Mouse (Mus musculus): ENCODE results near the gene 4930404N11Rik.

The 4930404N11Rik gene

DNA sequence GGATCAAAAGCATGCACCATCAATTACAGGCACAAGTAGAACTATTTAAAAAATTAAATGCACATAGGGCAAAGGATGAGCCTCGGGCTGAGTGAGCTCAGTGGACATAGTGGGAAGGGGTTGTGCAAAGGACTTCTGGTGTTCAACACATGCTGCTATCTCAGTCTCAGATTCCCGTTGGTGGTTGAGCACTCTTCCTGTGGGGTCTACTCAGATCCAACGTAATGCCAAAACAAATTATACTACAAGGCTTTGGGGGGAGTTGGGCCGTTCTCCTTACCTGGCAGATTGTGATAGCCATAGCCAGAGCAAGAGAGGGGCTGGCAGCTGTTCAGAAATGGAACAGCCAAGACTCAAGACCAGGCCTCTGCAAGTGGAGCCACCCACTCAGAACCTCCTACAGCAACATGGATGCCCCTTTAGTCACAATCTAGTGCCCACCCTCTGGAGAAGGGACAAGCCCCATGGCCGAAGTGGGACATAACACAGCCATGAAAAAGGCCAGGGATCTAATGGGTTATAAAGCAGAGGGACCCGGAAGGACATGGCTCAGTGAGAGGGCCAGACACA is 14.3 kb upstream of the 4930404N11Rik start:
- no peak for DNase-seq

DNA sequence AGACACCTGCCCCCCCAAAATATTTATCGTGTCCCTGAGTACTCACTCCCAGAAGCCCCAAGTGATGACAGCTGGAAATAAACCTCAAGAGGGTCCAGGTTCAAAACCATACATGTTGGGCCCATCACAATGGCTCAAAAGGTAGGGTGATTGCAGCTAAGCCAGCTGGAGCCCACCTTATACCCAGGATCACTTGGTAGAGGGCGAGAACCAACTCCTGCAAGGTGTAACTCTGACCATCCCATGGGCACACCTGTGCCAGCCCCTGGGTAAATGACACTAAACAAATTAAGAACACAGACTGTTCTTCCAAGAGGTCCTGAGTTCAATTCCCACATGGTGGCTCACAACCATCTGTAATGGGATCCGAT is 13.6 kb upstream of the 4930404N11Rik start:
- DNase-seq: no peak

DNA sequence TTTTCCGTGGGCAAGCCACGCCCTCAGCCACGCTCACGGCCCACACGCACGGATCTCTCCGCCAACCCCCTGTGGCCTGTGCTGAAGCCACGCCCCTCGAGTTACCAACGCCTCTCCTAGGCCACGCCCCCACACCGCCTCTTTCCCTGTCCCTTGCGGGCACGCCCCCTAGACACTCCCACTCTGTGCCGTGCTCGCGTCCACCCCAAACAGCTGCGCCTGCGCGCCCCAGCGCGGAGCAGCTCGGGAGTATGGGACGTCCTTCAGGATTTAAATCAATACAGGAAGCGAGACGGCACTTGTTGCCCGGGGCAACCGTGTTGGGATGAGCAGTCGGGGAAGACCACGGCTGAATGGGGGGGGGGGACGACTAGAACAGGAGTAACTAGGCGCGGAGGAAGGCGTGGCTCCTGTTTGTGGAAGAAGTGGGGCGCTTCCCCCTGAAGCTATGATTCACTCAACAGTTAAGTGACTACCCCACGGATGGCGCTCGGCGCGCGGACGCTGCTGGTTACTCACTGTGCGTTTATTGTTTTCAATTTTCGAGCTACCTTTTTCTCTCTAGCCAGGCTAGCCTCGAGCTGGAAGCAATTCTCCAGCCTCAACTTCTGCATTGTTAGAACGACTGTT is 13.1 kb upstream of the 4930404N11Rik start:
- DNase-seq: peak; percentile 100

DNA sequence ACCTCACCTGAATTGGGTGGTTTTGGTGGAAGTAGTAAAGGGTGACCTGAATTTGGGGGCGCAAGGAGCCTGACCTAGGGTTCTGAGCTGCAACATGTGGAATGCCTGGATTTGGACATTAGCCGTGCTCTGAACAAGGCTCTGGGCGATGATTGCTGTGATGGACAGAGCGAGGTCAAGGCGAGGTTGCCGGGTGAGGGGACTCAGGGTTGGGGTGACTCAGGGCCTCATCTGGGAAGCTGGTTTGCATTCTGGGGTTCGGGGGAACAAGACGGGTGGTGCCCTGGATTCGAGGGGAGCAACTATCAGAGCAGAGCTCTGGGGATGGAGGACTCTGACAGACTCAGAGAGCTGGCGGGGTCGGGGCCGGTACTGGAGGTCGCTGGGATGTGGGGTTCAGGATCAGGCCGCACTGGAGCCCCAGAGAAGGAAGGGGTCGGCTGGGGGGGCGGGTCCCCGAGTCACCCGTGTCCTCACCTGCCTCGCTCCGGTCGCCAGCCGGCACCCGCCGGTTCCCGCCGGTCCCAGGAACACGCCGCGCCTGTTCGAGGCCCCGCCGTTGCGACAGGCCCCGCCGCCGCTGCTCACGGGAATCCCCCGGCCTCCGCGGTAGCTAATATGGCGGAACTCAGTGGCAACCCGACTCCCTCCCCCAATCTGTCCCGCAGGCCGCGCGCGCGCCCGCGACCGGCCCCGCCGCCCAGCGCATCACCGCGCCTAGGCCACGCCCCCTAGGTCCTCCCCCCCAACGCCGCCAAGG is 12.4 kb upstream of the 4930404N11Rik start, which contains the start of gene Fzr1:
TSS of gene Fzr1 (minus strand) at position 724 of the 760 bp plus-strand sequence.
- no peak for DNase-seq

DNA sequence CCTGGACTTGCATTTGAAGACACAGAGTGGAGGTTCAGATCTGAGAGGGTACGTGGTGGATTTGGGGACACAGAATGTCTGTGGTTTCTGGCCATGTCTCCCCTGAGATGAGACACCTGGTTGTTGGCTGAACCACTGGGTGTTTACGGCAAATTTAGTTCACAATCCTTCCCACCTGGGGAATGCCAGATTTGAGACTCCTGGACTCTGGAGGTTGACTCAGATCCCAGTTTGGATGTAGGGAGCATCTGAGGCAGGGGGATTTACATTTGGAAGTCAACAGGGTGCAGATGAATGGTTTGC is 11.7 kb upstream of the 4930404N11Rik start:
- no peak for DNase-seq

DNA sequence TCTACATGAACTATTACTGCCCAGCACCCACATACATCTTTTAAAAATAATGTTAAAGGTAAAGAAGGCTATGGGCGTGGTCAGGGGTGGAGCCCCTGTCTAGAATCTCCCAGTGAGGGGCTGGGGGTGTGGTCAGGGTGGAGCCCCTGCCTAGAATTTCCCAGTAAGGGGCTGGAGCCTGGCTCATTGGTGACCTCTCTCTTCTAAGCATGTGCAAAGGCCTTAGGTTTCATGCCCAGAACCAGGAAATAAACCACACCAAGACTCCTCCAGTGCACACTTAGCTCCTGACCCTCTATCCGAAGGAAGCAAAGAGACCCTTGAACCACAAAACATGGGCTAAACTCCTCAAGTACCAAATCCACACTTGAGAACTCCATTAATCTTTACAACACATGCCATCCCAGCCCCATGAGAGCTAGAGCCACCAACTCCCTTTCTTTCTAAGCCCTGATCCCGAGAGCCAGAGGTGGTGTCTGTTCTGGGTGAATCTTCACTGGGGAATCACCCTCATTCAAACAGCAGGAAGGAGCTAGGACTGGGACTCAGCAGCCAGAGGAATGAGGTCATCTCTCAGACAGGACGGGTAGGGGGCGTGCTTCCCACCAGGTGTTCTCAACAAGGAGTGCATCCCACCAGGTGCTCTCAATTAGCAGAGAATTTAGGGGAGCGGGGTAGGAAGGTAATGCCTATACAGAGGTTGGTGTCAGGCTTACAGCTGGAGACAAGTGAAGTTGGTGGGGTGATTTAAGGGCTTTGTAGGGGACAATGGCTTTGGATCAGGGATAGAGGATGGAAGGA is 11.1 kb upstream of the 4930404N11Rik start:
- DNase-seq: no peak

DNA sequence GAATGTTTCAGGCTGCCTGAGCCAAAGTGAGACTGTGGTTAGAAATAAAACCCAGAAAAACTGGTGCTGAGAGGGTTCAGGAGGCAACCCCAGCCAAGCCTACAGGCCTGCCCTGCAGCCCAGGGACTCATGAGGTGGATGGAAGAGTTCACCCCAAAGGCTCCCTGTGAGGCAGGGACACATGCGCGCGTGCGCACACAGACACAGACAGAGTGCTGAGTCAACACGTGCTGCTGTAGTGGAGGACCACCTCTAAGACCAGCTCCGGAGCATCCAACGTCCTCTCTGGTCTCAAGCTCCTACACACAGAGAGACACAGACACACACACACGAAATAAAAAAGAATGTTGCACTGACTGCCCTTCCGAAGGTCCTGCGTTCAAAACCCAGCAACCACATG is 9.7 kb upstream of the 4930404N11Rik start:
- no peak for DNase-seq

DNA sequence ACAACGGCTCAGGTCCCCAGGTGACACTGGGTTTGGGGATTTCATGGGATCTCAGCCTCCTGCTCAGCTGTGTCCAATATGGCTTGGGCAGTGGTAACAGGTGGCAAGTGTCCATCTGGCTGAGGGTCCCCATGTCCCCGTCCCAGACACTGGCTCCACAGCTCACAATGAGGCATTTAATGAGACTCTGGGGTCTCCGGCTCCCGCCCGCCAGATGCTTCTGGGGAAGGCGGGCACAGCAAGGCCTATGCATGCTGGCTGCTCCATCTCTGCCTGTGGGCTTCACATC is 1.5 kb upstream of the 4930404N11Rik start:
- DNase-seq: no peak

DNA sequence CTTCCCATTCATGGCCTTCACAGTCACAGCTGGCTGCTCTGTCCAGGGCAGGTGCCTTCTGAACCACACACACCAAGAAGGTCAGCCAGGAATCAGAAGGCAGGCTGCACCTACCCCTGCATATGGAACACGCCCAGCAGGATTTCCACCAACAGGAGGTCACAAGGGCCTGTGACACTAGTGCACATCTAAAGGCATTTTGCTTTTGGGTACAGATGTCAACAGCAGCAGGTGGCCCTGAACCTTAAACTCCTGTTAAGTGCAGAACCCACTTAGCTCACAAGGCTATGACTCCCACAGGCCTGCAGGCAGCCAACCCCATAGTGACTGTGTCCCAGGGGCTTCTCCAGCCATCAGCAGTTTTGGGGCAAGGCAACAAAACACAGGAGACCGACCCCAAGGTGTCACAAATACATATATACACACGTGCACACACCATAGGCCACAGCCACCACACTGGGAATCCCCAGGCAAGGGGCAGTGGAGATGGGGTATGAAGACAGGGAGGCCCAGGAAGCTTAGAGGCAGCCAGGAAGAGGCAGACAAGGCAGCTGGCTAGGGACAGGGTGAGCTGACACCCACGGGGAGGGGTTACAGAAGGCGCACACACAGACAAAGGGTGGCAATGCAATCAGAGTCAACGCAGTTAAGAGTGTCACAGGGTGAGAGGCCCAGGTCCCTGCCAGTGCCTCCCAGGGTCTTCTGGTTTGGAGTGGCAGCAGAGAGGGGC is 1.0 kb upstream of the 4930404N11Rik start:
- no peak for DNase-seq

DNA sequence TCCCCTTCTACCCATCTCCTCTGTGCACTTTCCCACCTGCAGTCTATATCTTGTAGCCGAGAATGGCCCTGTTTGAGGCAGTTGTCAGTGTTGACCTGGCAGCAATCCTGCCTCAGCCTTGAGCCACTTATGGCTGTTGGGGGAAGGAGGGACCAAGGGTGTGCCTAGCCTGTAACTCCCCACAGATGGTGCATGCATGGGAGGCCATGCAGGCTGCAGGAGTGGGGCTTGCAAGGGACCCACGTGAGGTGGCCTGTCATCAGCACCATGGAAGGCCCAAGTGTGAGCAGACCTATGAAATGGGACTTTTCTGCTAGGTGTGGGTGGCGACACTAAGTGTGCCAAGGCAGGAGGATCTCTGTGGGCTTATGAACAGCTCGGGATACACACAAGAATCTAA is 543 bp downstream of the 4930404N11Rik start:
- DNase-seq: no peak

DNA sequence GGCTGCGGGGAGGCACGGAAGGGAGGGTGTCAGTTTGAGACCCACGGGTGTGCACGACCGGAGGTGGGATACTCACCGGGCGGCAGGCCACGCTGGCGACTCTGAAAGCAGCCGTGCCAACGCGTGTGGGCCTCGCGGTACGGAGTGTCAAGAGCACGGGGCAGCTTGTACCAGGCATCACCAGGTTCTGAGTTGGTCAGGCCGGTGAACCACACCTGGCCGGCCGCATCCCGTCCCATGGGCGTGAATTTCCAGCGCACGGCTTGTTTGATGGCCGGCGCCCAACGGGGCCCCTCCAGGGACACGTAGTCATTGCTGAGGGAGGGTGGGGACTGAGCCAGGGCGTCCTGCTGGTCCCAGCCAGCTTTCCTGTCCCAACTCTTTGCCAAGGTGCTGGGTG is 950 bp downstream of the 4930404N11Rik start:
- no peak for DNase-seq

DNA sequence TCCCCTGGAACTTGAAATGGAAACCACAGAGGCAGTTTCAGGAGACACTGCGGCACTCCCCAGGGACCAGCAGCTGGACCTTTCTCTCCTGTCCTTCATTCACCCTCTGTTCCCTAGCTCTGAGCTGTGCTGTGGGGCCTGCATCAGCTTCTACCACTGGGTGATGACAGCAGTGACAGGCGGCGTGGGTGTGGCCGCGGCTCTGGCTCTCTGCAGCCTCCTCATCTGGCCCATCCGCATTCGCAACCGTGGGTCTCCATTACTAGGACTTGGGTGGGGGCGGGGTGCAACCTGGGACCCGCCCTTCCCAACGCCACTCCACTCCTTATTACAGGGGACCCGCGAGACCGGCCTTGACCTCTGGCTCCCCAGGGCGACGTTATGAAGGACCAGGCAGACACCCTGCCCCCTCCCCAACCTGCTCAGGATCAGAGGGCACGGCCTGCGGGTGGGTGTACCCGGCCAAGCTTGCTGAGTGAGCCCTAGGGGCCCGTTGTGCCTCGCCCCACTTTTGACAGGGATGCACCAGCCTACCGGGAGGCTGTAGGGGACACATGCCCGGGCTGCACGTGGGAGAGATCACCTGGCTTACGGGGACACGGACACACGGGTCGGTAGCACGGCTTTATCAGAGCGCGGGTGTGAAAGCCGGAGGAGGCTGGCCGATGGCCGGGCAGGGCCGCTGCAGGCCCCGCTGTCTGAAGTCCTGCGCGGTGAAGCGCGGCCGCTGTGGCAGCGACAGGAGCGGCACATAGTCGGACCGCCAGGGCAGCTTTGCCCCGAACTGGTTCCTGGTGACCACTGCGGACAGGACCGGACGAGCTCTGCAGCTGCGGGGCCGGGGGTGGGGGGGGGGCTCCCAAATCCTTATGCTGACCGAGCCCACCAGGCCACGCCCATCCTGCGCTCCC is 1.9 kb downstream of the 4930404N11Rik start:
- DNase-seq: no peak

DNA sequence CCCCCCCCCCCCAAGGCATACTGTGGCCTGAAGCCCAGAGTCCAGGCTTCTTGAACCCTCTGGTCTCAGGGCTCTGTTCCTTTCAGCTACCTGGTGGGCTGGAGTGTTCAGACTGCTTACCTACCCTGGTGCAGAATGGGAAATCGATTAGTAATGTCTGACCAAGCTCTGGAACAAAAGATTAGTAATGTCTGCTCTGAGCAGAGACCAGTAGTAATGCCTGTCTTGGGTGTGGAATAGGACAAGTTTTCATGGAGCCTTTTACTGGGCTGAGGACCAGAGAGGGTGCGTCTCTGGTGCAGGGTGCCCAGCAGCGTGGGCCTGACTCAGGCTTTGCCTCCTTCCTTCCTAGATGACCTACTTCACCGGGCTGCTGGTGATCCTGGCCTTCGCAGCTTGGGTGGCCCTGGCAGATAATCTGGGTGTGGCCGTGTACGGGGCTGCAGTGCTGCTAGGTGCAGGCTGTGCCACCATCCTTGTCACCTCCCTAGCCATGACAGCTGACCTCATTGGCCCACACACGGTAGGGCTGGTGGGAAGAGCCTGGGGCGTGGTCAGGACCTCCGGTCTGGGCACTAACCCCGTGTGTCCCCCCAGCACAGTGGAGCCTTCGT is 3.2 kb downstream of the 4930404N11Rik start:
- no peak for DNase-seq

DNA sequence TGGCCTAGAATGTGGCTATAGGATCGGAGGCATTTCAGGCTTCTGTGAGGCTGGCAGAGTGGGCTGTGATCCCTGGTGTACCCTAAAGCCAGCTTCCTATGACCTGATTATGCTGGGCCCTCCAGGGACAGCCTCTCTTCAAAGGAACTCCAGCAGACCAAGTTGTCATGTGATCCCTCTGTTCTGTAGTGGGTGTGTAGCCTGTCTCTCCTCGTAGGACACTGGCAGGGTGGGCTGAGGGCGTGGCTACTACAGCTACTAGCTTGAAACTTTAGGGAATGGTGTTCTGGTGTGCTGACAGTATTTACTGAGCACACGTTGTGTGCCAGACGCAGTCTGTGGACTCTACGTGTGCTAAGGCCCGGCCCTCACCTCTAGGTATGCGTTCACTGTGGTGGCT is 4.9 kb downstream of the 4930404N11Rik start:
- DNase-seq: no peak

DNA sequence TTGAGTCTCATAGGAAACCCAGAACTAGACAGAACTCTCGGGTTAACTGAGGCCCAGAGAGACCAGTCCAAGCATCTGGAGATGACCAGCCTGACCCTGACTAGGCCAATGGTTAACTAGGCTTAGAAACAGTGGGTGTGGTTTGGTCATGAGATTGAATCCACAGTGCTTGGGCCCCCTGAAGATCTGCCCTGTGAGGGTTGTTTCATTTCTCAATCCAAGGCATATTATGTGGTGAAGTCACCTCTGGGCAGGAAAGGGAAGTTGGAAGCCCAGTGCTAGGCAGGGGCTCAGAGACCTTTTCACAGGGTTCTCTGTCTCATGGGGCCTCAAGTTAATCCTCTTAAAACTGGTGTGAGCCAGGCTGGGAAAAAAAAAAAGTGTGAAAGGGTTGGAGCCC is 6.8 kb downstream of the 4930404N11Rik start:
- DNase-seq: no peak

DNA sequence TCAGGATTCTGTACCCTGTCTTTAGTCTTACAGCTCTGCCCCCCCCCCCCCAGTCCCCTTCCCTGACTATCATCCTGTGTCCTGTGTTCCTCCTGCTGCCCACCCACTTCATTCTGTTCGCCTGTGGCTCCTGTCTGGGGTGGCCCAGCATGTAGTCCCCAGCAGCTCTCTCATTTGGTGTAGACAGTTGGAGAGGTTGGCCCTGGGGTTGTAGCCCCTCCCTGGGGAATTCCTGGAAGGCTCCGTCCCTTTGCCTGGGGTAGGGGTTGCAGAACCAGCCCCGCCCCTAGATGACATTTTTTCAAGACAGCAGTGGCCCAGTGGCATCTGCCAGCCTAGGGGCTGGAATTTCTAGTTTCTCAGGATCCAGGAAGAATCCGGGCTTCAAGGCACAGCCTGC is 7.4 kb downstream of the 4930404N11Rik start:
- no peak for DNase-seq

DNA sequence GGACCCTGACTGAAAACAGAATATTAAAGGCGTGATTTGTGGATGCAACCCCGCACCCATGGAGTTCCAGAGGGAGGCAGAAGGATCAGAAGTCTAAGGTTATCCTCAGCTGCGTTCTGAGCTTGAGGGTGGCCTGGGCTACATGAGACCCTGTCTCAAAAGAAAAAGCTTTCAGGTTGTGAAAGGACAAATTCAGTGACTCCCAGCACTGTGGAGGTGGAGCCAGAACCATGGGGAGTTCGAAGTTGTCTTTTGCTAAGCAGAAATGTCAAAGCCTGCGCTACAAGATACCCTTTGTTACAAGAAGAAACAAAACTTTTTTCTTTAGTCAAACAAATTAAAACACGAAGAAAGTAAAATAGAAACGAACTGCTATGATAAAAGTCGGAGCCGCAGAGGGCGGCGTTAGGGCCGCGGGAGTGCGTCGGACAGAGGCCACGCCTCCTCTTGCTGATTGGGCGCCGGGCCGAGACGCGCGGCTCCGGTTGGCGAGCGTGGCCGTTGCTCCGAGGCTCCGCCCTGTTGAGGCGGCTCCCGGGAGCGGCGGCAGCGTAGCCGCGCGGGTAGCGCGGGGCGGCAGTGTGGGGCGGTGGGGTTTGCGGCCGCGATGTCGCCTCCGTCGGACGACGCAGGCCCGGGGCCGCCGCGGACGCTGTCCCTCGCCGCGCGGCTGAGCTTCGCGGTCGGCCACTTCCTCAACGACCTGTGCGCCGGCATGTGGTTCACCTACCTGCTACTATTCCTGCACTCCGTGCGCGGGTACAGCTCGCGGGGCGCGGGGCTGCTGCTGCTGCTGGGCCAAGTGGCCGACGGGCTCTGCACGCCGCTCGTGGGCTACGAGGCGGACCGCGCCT is 8.4 kb downstream of the 4930404N11Rik start, which contains the start of gene Mfsd12:
TSS of gene Mfsd12 (plus strand) at position 501 of the 854 bp plus-strand sequence.
- peak; percentile 91 to 93 for DNase-seq

DNA sequence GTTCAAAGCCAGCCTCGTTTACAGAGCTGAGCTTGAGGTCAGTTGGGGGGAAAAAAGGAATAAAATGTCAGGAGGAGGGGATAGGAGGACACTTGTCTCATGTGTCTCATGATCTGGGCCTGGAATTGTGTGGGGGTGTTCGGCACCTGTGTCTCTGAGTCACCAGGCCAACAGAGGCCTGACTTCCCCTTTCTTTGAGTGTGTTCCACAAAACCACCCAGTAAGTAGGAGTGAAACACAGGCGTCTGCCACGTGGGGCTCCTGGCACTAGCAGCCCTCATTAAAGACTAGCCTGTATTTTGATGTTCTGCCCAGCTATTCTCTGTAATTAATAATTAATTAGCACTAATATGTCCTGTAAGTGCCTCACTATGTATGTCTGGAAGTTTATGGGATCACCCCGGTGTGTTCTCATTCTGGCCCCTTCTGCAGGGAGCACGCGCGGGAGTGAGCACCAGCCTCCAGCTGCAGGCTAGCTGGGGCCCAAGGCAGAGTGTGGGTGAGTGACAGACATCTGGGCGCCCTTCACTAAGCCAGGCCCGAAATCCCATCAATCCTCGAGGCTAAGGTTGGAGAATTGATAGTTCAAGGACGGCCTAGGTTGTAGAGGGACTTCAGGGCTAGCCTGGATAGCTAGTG is 9.1 kb downstream of the 4930404N11Rik start:
- DNase-seq: no peak

DNA sequence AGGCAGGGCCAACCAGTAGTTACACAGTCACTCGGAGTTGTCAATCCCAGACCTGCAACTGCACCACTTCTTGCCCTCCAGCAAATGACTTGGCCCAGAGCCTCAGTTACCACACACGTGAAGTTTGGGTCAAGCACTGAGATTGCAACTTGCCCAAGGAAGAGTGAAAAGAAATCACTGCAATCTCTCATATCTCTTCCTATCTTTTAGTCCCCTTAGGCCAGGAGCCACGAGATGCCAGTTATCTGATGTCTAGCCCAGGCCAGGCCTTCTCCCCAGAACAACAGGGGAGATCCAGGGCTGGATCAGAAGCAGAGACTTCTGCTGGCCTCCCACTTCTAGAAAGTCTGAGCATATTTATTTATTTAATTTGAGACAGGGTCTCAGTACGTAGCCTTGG is 10.1 kb downstream of the 4930404N11Rik start:
- DNase-seq: no peak

Measured in cerebellum, postnatal 36 days (tissue).